Mouse (Mus musculus) cerebral cortex, adult 2 months (tissue): ENCODE measurements around the gene Cyp4f13.

Source experiments
- WGBS: fragments of 180-500 bp; shearing (Covaris S2); methylation state at CpG from one replicate; pipeline ENCODE4 v1.1.7; 2018; 5-methylcytosine and 5-hydroxymethylcytosine counted together

Gene Cyp4f13

GRCm38 (mm10) chr17:32947215-32947914, at the start of gene Cyp4f13:
Cyp4f13 (minus strand) TSS chr17:32947402.
- WGBS: 17% methylated on average over 12 of the region's 12 CpGs

GRCm38 (mm10) chr17:32992699-32993474, 45.7 kb upstream of the Cyp4f13 start, which contains the start of gene Zfp952:
Zfp952 (plus strand) TSS chr17:32993129.
- under 1% methylated on average over 21 of the region's 21 CpGs for WGBS

- WGBS: 55% methylated on average over 12 of the region's 12 CpGs
Measured at GRCm38 (mm10) chr17:32991965-32992698, 44.9 kb upstream of the Cyp4f13 start.

GRCm38 (mm10) chr17:32986301-32986700, 39.1 kb upstream of the Cyp4f13 start:
- 75% methylated on average over 4 of the region's 4 CpGs for WGBS

GRCm38 (mm10) chr17:32981361-32981760, 34.2 kb upstream of the Cyp4f13 start:
- 83% methylated on average over 4 of the region's 4 CpGs for WGBS

GRCm38 (mm10) chr17:32965623-32966290, 18.6 kb upstream of the Cyp4f13 start, which contains the start of gene Zfp472:
Zfp472 (plus strand) TSS chr17:32965814.
- WGBS: under 1% methylated on average over 33 of the region's 33 CpGs

- under 1% methylated on average over 14 of the region's 14 CpGs for WGBS
Measured at GRCm38 (mm10) chr17:32965253-32965622, 18.0 kb upstream of the Cyp4f13 start.

GRCm38 (mm10) chr17:32951441-32951840, 4.2 kb upstream of the Cyp4f13 start:
- 30% methylated on average over 16 of the region's 16 CpGs for WGBS

- 71% methylated on average over 11 of the region's 11 CpGs for WGBS
Measured at GRCm38 (mm10) chr17:32951006-32951405, 3.8 kb upstream of the Cyp4f13 start.

- WGBS: 87% methylated on average over 3 of the region's 3 CpGs
Measured at GRCm38 (mm10) chr17:32950136-32950535, 2.9 kb upstream of the Cyp4f13 start.

GRCm38 (mm10) chr17:32946716-32947115, 486 bp downstream of the Cyp4f13 start:
- 47% methylated on average over 9 of the region's 9 CpGs for WGBS

- 56% methylated on average over 3 of the region's 3 CpGs for WGBS
Measured at GRCm38 (mm10) chr17:32944402-32945035, 2.7 kb downstream of the Cyp4f13 start.

GRCm38 (mm10) chr17:32943661-32944060, 3.5 kb downstream of the Cyp4f13 start:
- 86% methylated on average over 3 of the region's 3 CpGs for WGBS

GRCm38 (mm10) chr17:32939831-32940230, 7.4 kb downstream of the Cyp4f13 start:
- WGBS: 90% methylated on average over 4 of the region's 4 CpGs

GRCm38 (mm10) chr17:32927803-32928202, 19.4 kb downstream of the Cyp4f13 start:
- 87% methylated on average over 5 of the region's 5 CpGs for WGBS

GRCm38 (mm10) chr17:32924658-32925312, 22.4 kb downstream of the Cyp4f13 start:
- WGBS: 13% methylated on average over 32 of the region's 32 CpGs

- 91% methylated on average over 1 of the region's 1 CpGs for WGBS
Measured at GRCm38 (mm10) chr17:32923681-32924080, 23.5 kb downstream of the Cyp4f13 start.

- 79% methylated on average over 2 of the region's 2 CpGs for WGBS
Measured at GRCm38 (mm10) chr17:32919123-32919522, 28.1 kb downstream of the Cyp4f13 start.

- WGBS: 27% methylated on average over 2 of the region's 2 CpGs
Measured at GRCm38 (mm10) chr17:32917131-32917530, 30.1 kb downstream of the Cyp4f13 start, which contains the start of gene Cyp4f14. Cyp4f14 (minus strand) TSS chr17:32917342.

- 87% methylated on average over 1 of the region's 1 CpGs for WGBS
Measured at GRCm38 (mm10) chr17:32916075-32916474, 31.1 kb downstream of the Cyp4f13 start.
